Mouse (Mus musculus): ENCODE measurements around the gene Hsp90ab1.

Hsp90ab1 gene

GRCm38 (mm10) chr17:45573087-45573779 is at the start of gene Hsp90ab1:
Hsp90ab1 (minus strand) TSS chr17:45573271.
- peak; percentile 98 for DNase-seq (ENCODE audit: low read depth, low spot score)

GRCm38 (mm10) chr17:45619386-45620256 is 46.5 kb upstream of the Hsp90ab1 start:
- DNase-seq (ENCODE audit: low read depth, low spot score) = peak; percentile 86

- peak; percentile 89 for DNase-seq (ENCODE audit: low read depth, low spot score)
Measured at GRCm38 (mm10) chr17:45618941-45619385, 45.9 kb upstream of the Hsp90ab1 start.

GRCm38 (mm10) chr17:45617655-45618054 is 44.6 kb upstream of the Hsp90ab1 start:
- DNase-seq (ENCODE audit: low read depth, low spot score) = peak; percentile 65

- no peak for DNase-seq (ENCODE audit: low read depth, low spot score)
Measured at GRCm38 (mm10) chr17:45616679-45617078, 43.6 kb upstream of the Hsp90ab1 start.

- no peak for DNase-seq (ENCODE audit: low read depth, low spot score)
Measured at GRCm38 (mm10) chr17:45616046-45616650, 43.1 kb upstream of the Hsp90ab1 start.

GRCm38 (mm10) chr17:45612921-45613320 is 39.9 kb upstream of the Hsp90ab1 start:
- peak; percentile 69 for DNase-seq (ENCODE audit: low read depth, low spot score)

- no peak for DNase-seq (ENCODE audit: low read depth, low spot score)
Measured at GRCm38 (mm10) chr17:45612008-45612407, 38.9 kb upstream of the Hsp90ab1 start.

GRCm38 (mm10) chr17:45610144-45610866 is 37.2 kb upstream of the Hsp90ab1 start:
- peak; percentile 87 for DNase-seq (ENCODE audit: low read depth, low spot score)

- no peak for DNase-seq (ENCODE audit: low read depth, low spot score)
Measured at GRCm38 (mm10) chr17:45608396-45608795, 35.3 kb upstream of the Hsp90ab1 start.

GRCm38 (mm10) chr17:45606992-45607879 is 34.2 kb upstream of the Hsp90ab1 start:
- peak; percentile 90 for DNase-seq (ENCODE audit: low read depth, low spot score)

- DNase-seq (ENCODE audit: low read depth, low spot score) = no peak
Measured at GRCm38 (mm10) chr17:45602984-45603383, 29.9 kb upstream of the Hsp90ab1 start.

GRCm38 (mm10) chr17:45601877-45602304 is 28.8 kb upstream of the Hsp90ab1 start, which contains the start of gene Mymx:
Mymx (minus strand) TSS chr17:45602102.
- peak; percentile 99 for DNase-seq (ENCODE audit: low read depth, low spot score)

- DNase-seq (ENCODE audit: low read depth, low spot score) = no peak
Measured at GRCm38 (mm10) chr17:45601325-45601724, 28.3 kb upstream of the Hsp90ab1 start.

- no peak for DNase-seq (ENCODE audit: low read depth, low spot score)
Measured at GRCm38 (mm10) chr17:45600267-45600666, 27.2 kb upstream of the Hsp90ab1 start.

GRCm38 (mm10) chr17:45599446-45600242 is 26.6 kb upstream of the Hsp90ab1 start, which contains the start of gene Slc29a1:
Slc29a1 (minus strand) TSS chr17:45599606.
- peak; percentile 78 for DNase-seq (ENCODE audit: low read depth, low spot score)

GRCm38 (mm10) chr17:45598891-45599290 is 25.8 kb upstream of the Hsp90ab1 start:
- no peak for DNase-seq (ENCODE audit: low read depth, low spot score)

- DNase-seq (ENCODE audit: low read depth, low spot score) = no peak
Measured at GRCm38 (mm10) chr17:45598376-45598775, 25.3 kb upstream of the Hsp90ab1 start.

GRCm38 (mm10) chr17:45597787-45598186 is 24.7 kb upstream of the Hsp90ab1 start:
- DNase-seq (ENCODE audit: low read depth, low spot score) = peak; percentile 58
